Mouse (Mus musculus): ENCODE measurements around the gene Unc119b. TPM values are rescaled to one million over a fixed set of nuclear protein-coding genes. Genes with fewer than 3 reads are reported as not detected.

Unc119b gene
- polyA plus RNA-seq, 1 experiment from 2014 or later: 27.9 TPM

DNA sequence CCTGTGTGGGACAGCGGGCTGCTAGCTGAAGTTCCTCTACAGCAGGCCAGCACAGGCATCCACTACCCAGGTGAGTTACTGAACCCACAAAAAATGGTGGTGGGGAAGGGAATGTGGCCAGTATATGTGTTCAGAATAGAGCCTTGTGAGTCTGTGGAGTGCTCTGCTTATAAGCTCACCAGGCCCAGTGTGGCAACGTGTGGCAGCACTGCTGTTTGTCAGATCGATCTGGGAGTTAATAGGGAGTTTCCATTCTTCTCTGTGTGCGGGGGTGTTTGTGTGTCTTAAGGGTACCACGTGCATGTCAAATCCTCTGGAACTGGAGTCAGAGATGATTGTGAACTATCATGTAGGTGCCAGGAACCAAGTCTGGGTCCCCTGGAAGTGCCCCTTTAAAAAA is 35.2 kb downstream of the Unc119b start:
- peaks cover 52% of the 10 kb centered on the region for H3K36me3 ChIP-seq (ENCODE audit: control insufficient read depth, insufficient read depth, low read length)
- no peak overlapping the region for H3K4me3 ChIP-seq (ENCODE audit: low read depth, low read length)
- no peak overlapping the region for H3K27ac ChIP-seq (ENCODE audit: low read depth, low read length)
- H3K4me2 ChIP-seq (ENCODE audit: low read depth, low read length): no peak overlapping the region
- WGBS: 87% methylated on average over 5 of the region's 5 CpGs
- no peak overlapping the region for H3K9ac ChIP-seq (replicated peaks; ENCODE audit: low read depth, low read length)
- no peak for ATAC-seq (ENCODE audit: low read depth)
- no peaks in the 10 kb centered on the region for H3K9me3 ChIP-seq (ENCODE audit: control insufficient read depth, low read length)
- H3K4me1 ChIP-seq (ENCODE audit: control insufficient read depth, insufficient read depth, low read length): no peaks in the 10 kb centered on the region
- H3K27me3 ChIP-seq (ENCODE audit: control insufficient read depth, insufficient read depth, low read length): no peaks in the 10 kb centered on the region

DNA sequence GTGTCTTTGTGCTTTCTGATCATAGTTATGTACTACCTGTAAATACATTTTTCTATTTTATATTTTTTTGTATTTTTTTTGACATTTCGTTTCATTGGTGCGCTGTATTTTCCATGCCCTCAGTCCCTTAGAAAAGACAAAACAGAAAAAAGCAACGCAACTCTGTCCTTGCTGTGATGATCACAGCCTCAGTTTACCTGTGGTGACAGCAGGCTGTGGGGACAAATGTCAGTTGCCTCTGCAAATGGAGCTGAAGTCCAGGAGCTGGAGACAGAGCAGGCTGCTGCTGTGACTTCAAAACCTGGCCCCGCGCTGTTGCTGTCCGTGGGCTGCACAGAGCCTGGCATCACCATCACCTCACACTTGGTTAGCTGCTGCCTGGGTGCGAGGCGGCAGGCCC is 36.6 kb downstream of the Unc119b start, which contains the start of gene Gm10401:
Gm10401 (minus strand) TSS at position 101 of the 400 bp plus-strand sequence.
- H3K4me2 ChIP-seq (ENCODE audit: low read depth, low read length): no peak within 1 kb of the TSS
- ATAC-seq (ENCODE audit: low read depth): no peak
- H3K9ac ChIP-seq (replicated peaks; ENCODE audit: low read depth, low read length): no peak within 1 kb of the TSS
- H3K9me3 ChIP-seq (ENCODE audit: control insufficient read depth, low read length): no peaks in the 10 kb centered on the region
- no peak within 1 kb of the TSS for H3K4me3 ChIP-seq (ENCODE audit: low read depth, low read length)
- H3K27me3 ChIP-seq (ENCODE audit: control insufficient read depth, insufficient read depth, low read length): no peaks in the 10 kb centered on the region
- H3K4me1 ChIP-seq (ENCODE audit: control insufficient read depth, insufficient read depth, low read length): no peaks in the 10 kb centered on the region
- WGBS: 96% methylated on average over 8 of the region's 8 CpGs
- peaks cover 55% of the 10 kb centered on the region for H3K36me3 ChIP-seq (ENCODE audit: control insufficient read depth, insufficient read depth, low read length)
- no peak within 1 kb of the TSS for H3K27ac ChIP-seq (ENCODE audit: low read depth, low read length)

DNA sequence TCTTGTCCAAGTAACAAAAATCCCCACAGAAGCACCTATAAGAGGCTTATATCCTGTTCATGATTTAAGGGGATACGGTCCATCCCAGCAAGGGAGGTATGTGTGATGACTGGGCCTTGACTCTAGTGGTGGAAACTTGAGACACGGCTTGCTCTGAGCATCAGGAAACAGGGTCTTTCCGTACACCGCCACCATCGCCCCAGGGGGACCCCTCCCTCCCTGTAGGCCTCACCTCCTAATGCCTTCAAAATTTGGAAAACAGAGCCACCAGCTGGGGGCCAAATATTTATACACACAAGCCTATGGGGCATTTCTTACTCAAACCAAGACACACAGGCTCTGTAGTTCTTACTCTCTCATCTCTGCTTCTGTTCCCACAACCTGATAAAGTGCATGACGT is 43.0 kb downstream of the Unc119b start:
- H3K4me1 ChIP-seq (ENCODE audit: control insufficient read depth, insufficient read depth, low read length): no peaks in the 10 kb centered on the region
- H3K27ac ChIP-seq (ENCODE audit: low read depth, low read length): no peak overlapping the region
- H3K9ac ChIP-seq (replicated peaks; ENCODE audit: low read depth, low read length): no peak overlapping the region
- WGBS: 88% methylated on average over 6 of the region's 6 CpGs
- ATAC-seq (ENCODE audit: low read depth): no peak
- H3K4me3 ChIP-seq (ENCODE audit: low read depth, low read length): no peak overlapping the region
- no peak overlapping the region for H3K4me2 ChIP-seq (ENCODE audit: low read depth, low read length)
- H3K9me3 ChIP-seq (ENCODE audit: control insufficient read depth, low read length): no peaks in the 10 kb centered on the region
- peaks cover 58% of the 10 kb centered on the region for H3K36me3 ChIP-seq (ENCODE audit: control insufficient read depth, insufficient read depth, low read length)
- H3K27me3 ChIP-seq (ENCODE audit: control insufficient read depth, insufficient read depth, low read length): no peaks in the 10 kb centered on the region

GRCm38 (mm10) chr5:115091015-115091414 is 43.8 kb downstream of the Unc119b start:
- H3K4me3 ChIP-seq (ENCODE audit: low read depth, low read length): no peak overlapping the region
- H3K4me2 ChIP-seq (ENCODE audit: low read depth, low read length): no peak overlapping the region
- 82% methylated on average over 3 of the region's 3 CpGs for WGBS
- ATAC-seq (ENCODE audit: low read depth): no peak
- H3K9me3 ChIP-seq (ENCODE audit: control insufficient read depth, low read length): no peaks in the 10 kb centered on the region
- peaks cover 51% of the 10 kb centered on the region for H3K36me3 ChIP-seq (ENCODE audit: control insufficient read depth, insufficient read depth, low read length)
- H3K27ac ChIP-seq (ENCODE audit: low read depth, low read length): no peak overlapping the region
- H3K9ac ChIP-seq (replicated peaks; ENCODE audit: low read depth, low read length): no peak overlapping the region
- no peaks in the 10 kb centered on the region for H3K4me1 ChIP-seq (ENCODE audit: control insufficient read depth, insufficient read depth, low read length)
- no peaks in the 10 kb centered on the region for H3K27me3 ChIP-seq (ENCODE audit: control insufficient read depth, insufficient read depth, low read length)

- Histone ChIP-seq H3K4me3 (ENCODE audit: low read depth, low read length) (no peak overlapping the region), H3K9ac (replicated peaks; ENCODE audit: low read depth, low read length) (no peak overlapping the region), H3K4me2 (ENCODE audit: low read depth, low read length) (no peak overlapping the region), H3K4me1 (ENCODE audit: control insufficient read depth, insufficient read depth, low read length) (no peaks in the 10 kb centered on the region), H3K27me3 (ENCODE audit: control insufficient read depth, insufficient read depth, low read length) (no peaks in the 10 kb centered on the region), H3K27ac (ENCODE audit: low read depth, low read length) (no peak overlapping the region), H3K9me3 (ENCODE audit: control insufficient read depth, low read length) (no peaks in the 10 kb centered on the region), H3K36me3 (ENCODE audit: control insufficient read depth, insufficient read depth, low read length) (peaks cover 38% of the 10 kb centered on the region)
- 89% methylated on average over 5 of the region's 5 CpGs for WGBS
- no peak for ATAC-seq (ENCODE audit: low read depth)
These were observed 45.0 kb downstream of the Unc119b start for GRCm38 (mm10) chr5:115089592-115090268.

- ATAC-seq (ENCODE audit: low read depth): no peak
- H3K4me1 ChIP-seq (ENCODE audit: control insufficient read depth, insufficient read depth, low read length): no peaks in the 10 kb centered on the region
- no peaks in the 10 kb centered on the region for H3K9me3 ChIP-seq (ENCODE audit: control insufficient read depth, low read length)
- H3K4me3 ChIP-seq (ENCODE audit: low read depth, low read length): no peak overlapping the region
- H3K4me2 ChIP-seq (ENCODE audit: low read depth, low read length): no peak overlapping the region
- H3K27me3 ChIP-seq (ENCODE audit: control insufficient read depth, insufficient read depth, low read length): no peaks in the 10 kb centered on the region
- 93% methylated on average over 2 of the region's 2 CpGs for WGBS
- H3K36me3 ChIP-seq (ENCODE audit: control insufficient read depth, insufficient read depth, low read length): peaks cover 34% of the 10 kb centered on the region
- no peak overlapping the region for H3K9ac ChIP-seq (replicated peaks; ENCODE audit: low read depth, low read length)
- no peak overlapping the region for H3K27ac ChIP-seq (ENCODE audit: low read depth, low read length)
These were observed 49.1 kb downstream of the Unc119b start for GRCm38 (mm10) chr5:115085675-115086074.

GRCm38 (mm10) chr5:115083492-115083891 is 51.3 kb downstream of the Unc119b start:
- H3K36me3 ChIP-seq (ENCODE audit: control insufficient read depth, insufficient read depth, low read length): peaks cover 14% of the 10 kb centered on the region; the same call in 1 of the 2 replicates
- ATAC-seq (ENCODE audit: low read depth): no peak
- WGBS: 91% methylated on average over 6 of the region's 6 CpGs
- H3K27me3 ChIP-seq (ENCODE audit: control insufficient read depth, insufficient read depth, low read length): no peaks in the 10 kb centered on the region
- no peaks in the 10 kb centered on the region for H3K9me3 ChIP-seq (ENCODE audit: control insufficient read depth, low read length)
- no peak overlapping the region for H3K27ac ChIP-seq (ENCODE audit: low read depth, low read length)
- H3K4me2 ChIP-seq (ENCODE audit: low read depth, low read length): no peak overlapping the region
- H3K4me1 ChIP-seq (ENCODE audit: control insufficient read depth, insufficient read depth, low read length): no peaks in the 10 kb centered on the region
- no peak overlapping the region for H3K4me3 ChIP-seq (ENCODE audit: low read depth, low read length)
- no peak overlapping the region for H3K9ac ChIP-seq (replicated peaks; ENCODE audit: low read depth, low read length)

DNA sequence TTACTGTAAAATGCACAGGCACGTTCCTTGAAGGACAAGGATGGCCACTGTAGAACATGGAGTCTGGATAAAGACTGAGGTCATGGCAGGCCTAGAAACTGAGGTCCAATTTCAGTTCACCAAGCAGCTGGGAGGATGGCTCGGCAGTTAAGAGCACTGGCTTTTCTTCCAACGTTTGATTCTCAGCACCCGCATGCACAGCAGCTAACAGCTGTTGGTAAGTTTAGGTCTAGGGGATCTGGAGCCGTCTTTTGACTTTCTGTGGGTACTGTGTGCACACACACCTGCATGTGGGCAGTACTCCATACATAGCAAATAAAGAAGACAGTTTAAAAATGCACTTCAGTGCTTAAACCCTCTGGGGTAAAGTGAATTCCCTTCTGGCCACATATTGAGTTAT is 53.1 kb downstream of the Unc119b start:
- no peak for ATAC-seq (ENCODE audit: low read depth)
- H3K9me3 ChIP-seq (ENCODE audit: control insufficient read depth, low read length): no peaks in the 10 kb centered on the region

GRCm38 (mm10) chr5:115076144-115076901 is 58.5 kb downstream of the Unc119b start:
- Histone ChIP-seq H3K4me3 (ENCODE audit: low read depth, low read length) (no peak overlapping the region), H3K9me3 (ENCODE audit: control insufficient read depth, low read length) (no peaks in the 10 kb centered on the region), H3K9ac (replicated peaks; ENCODE audit: low read depth, low read length) (no peak overlapping the region), H3K27me3 (ENCODE audit: control insufficient read depth, insufficient read depth, low read length) (no peaks in the 10 kb centered on the region), H3K27ac (ENCODE audit: low read depth, low read length) (no peak overlapping the region), H3K4me1 (ENCODE audit: control insufficient read depth, insufficient read depth, low read length) (no peaks in the 10 kb centered on the region), H3K36me3 (ENCODE audit: control insufficient read depth, insufficient read depth, low read length) (peaks cover 7% of the 10 kb centered on the region; the same call in 1 of the 2 replicates), H3K4me2 (ENCODE audit: low read depth, low read length) (no peak overlapping the region)
- WGBS: 57% methylated on average over 5 of the region's 5 CpGs
- ATAC-seq (ENCODE audit: low read depth): no peak

More for the DNA sequence above, 53.1 kb downstream of the Unc119b start:
- Histone ChIP-seq H3K4me2 (ENCODE audit: low read depth, low read length) (no peak overlapping the region), H3K4me3 (ENCODE audit: low read depth, low read length) (no peak overlapping the region), H3K4me1 (ENCODE audit: control insufficient read depth, insufficient read depth, low read length) (no peaks in the 10 kb centered on the region), H3K27me3 (ENCODE audit: control insufficient read depth, insufficient read depth, low read length) (no peaks in the 10 kb centered on the region), H3K9ac (replicated peaks; ENCODE audit: low read depth, low read length) (no peak overlapping the region), H3K27ac (ENCODE audit: low read depth, low read length) (no peak overlapping the region), H3K36me3 (ENCODE audit: control insufficient read depth, insufficient read depth, low read length) (peaks cover 5% of the 10 kb centered on the region; the same call in 1 of the 2 replicates)
- WGBS: 91% methylated on average over 5 of the region's 5 CpGs

Measured in neural tube, embryonic 14.5 days (tissue).